Mouse (Mus musculus) ES-E14 (cell line): Measurements from ENCODE around the gene Rora.

Experiments used
- CHD2 ChIP-seq: IDR thresholded peaks from 2 replicates; pipeline ENCODE4 v1.6.1; 2014; ENCODE audit warnings: mild to moderate bottlenecking, low read depth, low read length, inconsistent platforms
- HCFC1 ChIP-seq: IDR thresholded peaks from 2 replicates; pipeline ENCODE4 v1.6.1; 2012; ENCODE audit warnings: low read length, inconsistent platforms, borderline replicate concordance; ENCODE audit not compliant: insufficient read depth
- MAFK ChIP-seq: IDR thresholded peaks from 2 replicates; pipeline ENCODE4 v1.6.1; 2014; ENCODE audit warnings: mild to moderate bottlenecking, low read depth, low read length, inconsistent platforms; ENCODE audit not compliant: insufficient read depth
- ZC3H11A ChIP-seq: IDR thresholded peaks from 2 replicates; pipeline ENCODE4 v1.6.1; 2012; ENCODE audit warnings: low read depth, mild to moderate bottlenecking, inconsistent platforms, low read length, borderline replicate concordance

- TF ChIP-seq MAFK (no peak), ZC3H11A (no peak), HCFC1 (no peak), CHD2 (no peak)
Observed at GRCm38 (mm10) chr9:69073271-69073670, 419.7 kb downstream of the Rora start.
